Mouse (Mus musculus) C2C12 (cell line): Measurements from ENCODE around the gene Hoxb4.

Experiments
- CEBPB ChIP-seq: IDR thresholded peaks from one replicate; pipeline ENCODE4 v1.6.1; 2011; ENCODE audit warnings: low read depth, mild to moderate bottlenecking, control low read depth, moderate library complexity
- CTCF ChIP-seq: IDR thresholded peaks from one replicate; pipeline ENCODE4 v1.5.1; 2011; ENCODE audit not compliant: control insufficient read depth, insufficient read depth, insufficient read length
- FOSL1 ChIP-seq: IDR thresholded peaks from one replicate; pipeline ENCODE4 v1.8.0; 2011; ENCODE audit warnings: mild to moderate bottlenecking, low read length; ENCODE audit not compliant: poor library complexity, insufficient read depth, severe bottlenecking
- MAX ChIP-seq: IDR thresholded peaks from one replicate; pipeline ENCODE4 v1.6.1; 2011; ENCODE audit warnings: mild to moderate bottlenecking, control low read depth
- MYOD1 ChIP-seq: IDR thresholded peaks from one replicate; pipeline ENCODE4 v1.6.1; 2011; ENCODE audit warnings: low read depth; ENCODE audit not compliant: control insufficient read depth, insufficient read length
- MYOG ChIP-seq: IDR thresholded peaks from one replicate; pipeline ENCODE4 v1.6.1; 2011; ENCODE audit not compliant: control insufficient read depth, insufficient read length; ENCODE audit errors: extremely low read depth
- USF1 ChIP-seq: IDR thresholded peaks from one replicate; pipeline ENCODE4 v1.6.1; 2011; ENCODE audit warnings: low read depth, mild to moderate bottlenecking, control low read depth, moderate library complexity

- TF ChIP-seq CEBPB (no peak), MAX (no peak), CTCF (no peak), MYOD1 (no peak), USF1 (no peak), FOSL1 (no peak), MYOG (no peak)
These were observed 29.4 kb upstream of the Hoxb4 start for GRCm38 (mm10) chr11:96288455-96289221.
